Mouse (Mus musculus) cerebellum, postnatal 10 days (tissue): ENCODE measurements around the gene Rhoh.

Experiments
- DNase-seq, 2 experiments: peaks; one replicate each; pipeline ENCODE4 v3.0.0; 2021; ENCODE audit warnings: mixed read lengths in 2 of 2

Rhoh gene

DNA sequence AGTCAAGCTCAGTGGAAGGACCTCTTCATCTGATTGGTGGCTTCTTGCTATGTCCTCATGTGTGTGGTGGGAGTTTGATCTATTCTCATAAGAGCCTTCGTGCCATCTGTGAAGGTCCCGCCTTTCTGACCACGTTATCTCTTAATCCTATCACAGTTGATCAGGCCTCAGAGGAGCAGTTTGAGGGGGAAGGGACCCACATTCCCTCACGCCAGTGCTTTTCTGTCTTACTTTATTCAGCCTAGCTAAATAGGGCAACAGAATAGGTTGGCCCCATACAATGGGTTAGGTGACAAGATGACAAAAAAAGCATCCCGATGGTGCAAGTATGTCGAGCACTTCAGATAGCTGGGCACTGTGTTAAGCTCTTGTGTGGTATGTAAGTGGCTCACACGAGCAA, 34.8 kb downstream of the Rhoh start:
- DNase-seq, result no peak

DNA sequence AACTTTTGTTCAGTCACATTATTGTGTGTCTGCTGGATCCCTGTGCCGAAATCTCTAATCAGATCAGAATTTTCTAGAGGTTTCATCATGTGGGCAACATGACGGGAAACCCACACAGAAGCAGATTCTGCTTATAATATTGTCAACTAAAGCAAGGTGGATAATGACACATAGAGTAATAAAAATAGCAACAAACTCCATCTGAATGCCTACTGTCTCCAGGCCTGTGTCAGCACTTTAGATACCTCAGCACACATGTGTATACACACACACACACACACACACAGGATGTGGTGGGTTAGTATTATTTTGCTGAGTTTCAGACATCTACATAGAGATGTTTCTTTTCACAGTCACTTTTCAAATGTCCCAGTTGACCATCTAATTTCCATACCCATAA, 36.7 kb downstream of the Rhoh start:
- no peak for DNase-seq

DNA sequence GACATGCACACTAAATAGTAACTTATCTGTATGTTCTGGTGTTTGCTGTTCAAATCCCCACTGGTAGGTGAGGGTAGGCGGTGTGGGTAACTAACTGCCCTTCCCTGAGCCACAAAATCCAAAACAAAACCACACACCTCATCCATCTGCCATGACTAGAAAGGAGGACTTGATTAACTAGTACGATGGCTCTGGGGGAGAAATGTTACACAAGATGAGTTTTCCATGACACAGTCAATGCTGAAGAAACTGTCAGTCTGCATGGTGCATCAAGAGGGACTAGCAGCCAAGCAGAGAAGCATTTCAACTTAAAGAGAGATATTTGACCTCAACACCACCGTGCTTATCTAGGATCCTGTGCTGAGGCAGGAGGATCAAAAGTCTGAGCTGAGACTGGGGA, 37.7 kb downstream of the Rhoh start:
- DNase-seq, result no peak

DNA sequence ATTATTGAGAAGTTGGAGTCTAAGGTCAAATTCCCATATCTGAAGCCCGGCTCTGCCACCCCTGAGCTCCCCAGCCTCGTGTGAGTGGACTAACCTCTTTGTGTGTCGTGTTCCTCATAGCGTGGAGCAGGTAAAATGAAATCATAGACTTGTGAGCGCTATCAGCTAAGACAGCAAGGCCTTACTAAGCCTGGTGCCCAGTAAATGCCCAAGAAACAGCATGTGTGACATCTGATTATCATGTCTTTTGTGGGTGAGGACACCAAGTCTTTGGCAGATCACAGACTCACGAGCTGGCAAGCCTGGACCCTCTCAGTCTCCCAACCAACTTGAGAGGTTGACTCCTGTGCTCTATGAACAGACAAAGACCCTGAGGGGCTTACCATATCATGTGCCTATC, 39.1 kb downstream of the Rhoh start:
- DNase-seq, result no peak

DNA sequence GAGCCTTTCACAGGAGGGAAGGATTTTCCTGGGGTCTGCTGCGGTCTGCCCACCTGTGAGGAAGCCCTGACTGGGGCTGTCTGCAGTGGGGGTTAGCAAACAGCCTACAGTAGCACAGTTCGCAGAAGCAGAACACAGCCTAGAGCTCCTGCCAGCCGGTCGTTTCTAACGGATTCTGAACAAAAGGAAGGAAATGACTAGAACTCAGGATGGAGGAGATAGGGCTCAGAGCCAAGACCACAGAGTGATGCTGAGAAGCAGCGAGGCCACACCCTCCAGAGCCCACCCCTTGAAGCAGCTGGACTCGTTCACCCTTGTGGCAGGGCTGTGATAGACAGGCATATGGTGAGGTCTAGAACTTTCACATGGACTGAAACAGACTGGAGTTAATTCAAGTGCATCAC, 39.9 kb downstream of the Rhoh start:
- DNase-seq, result peak; percentile 57

DNA sequence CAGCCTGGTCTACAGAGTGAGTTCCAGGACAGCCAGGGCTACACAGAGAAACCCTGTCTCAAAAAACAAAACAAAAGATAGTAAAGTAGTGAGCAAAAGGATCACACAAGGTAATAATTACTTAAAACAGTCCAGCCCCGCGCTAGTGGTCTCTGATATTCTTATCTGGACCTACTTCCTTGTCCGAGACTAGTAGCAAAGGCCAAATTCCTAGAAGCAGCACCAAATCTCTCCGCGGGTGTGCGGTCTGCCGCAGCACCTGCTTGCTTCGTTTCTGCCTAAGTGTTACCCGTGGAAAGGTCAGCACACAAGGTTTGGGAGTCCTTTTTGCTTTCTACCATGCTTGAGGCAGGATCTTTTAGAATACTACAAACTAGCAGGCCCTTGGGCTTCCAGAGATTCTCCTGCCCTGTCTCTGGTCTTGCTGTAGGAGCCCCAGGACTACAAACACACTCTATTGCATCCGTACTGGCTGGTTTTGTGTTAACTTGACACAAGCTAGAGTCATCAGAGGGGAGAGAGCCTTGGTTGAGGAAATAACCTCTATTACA, 40.9 kb downstream of the Rhoh start:
- no peak for DNase-seq

DNA sequence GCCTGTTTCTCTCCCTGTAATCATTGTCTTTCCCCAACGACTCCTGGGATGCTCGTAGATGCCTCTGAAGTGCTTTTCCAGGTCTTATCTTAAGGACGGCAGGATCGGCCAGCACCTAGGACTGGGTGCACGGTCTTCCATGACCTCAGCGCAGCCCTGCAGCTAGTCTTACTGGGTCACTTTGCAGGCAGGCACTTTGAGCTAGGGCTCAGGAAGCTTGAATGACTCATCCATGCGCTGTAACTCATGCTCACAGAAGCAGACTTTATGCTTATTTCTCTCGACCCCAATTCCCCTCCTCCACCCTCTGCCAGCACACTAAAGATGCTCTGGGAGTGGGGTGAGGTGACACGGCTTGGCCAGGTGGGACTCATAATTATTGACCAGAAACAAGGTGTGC, 41.8 kb downstream of the Rhoh start:
- DNase-seq, result no peak

DNA sequence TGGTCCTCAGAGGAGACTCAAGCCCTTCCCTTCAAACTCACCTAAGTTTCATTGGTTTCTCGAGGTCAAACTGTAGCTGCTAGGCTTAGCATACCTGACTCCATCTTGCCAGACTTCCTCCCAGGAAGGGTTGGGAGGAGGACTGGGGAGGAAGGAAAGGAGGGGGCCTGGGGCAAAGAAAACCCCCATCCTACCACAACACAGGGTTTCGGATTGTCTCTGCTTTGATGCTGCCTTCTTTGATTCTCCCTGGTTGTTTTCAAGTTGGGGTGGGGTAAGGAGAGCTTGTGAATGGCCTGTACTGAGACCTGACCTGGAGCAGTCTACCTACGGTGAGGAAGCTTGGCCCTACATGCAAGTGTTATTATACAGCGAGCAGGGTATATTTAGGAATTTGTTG, 43.5 kb downstream of the Rhoh start:
- no peak for DNase-seq

DNA sequence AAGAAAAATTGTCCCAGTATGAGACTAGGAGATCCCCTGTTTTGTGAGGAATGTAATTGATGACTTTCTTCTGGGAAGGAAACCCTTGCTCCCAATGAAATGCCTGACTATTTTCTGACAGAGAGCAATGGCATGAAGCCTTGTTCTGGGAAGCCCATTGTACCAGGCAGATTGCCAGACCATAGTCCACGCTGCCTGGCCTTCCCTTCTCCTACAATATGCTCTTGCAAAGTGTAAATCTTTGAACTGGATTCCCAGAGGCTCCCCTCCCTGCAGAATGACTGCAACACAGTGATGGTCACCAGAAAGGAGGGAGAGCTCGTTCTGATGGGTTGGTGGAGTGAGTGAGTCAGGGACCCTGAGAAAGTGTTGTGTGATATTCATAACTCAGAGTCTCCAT, 47.7 kb downstream of the Rhoh start:
- DNase-seq, result peak; percentile 53 to 63

DNA sequence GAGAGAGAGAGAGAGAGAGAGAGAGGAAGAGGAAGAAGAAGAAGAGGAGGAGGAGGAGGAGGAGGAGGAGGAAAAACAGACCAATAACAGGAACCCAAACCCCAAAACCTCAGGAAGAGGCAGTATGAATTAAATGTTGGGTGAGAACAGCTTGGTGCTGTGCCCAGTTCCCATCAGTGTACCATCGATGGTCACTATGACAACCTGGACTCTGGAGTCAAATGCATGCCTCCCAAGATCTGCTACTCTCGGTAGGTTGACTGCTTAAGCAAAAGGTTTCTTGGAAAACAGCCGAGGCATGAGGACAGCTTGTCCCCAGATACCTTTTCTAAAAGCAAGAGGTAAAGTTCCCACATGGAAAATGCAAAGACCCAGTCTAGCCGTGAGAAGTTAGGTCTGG, 48.3 kb downstream of the Rhoh start:
- DNase-seq, result peak; percentile 66 to 74

DNA sequence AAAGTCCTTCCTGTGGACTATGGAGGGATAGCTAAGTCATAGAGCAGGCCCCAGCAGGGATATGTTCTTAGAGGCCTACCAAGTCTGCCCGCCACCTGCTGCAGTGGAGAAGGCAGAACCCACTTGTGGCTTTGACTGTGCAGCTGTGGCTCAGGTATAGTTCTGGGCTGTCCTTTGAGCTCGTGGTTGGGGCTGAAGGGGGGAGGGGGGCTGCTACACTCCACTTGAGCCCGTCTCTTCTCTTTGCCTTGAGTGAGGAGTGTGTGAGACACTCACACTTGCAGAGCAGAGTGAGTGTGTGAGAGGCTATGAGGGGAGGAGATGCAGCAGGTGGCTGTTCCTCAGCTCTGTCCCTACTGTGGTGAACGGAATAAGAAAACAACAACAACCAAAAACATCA, 49.4 kb downstream of the Rhoh start:
- no peak for DNase-seq

DNA sequence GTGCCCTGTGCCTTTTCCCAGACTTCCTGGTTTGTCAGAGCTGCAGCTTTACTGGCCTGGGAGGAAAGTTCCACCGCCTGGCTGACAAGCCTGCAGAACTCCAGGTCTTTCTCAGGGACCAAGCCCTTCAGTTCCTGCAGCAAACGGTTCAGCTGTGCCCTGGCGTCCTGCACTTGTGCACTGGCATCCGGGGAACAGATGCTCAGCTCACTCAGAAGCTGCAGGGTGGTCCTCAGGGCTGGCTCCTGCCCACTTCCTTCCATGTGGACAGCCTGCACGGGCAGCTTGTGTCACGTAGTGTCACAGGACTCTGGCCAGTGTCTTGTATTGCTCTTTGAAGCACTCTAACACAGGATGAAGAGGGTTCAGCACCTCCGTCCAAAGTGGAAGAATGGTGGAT, 50.7 kb downstream of the Rhoh start:
- DNase-seq, result peak; percentile 55 to 71

DNA sequence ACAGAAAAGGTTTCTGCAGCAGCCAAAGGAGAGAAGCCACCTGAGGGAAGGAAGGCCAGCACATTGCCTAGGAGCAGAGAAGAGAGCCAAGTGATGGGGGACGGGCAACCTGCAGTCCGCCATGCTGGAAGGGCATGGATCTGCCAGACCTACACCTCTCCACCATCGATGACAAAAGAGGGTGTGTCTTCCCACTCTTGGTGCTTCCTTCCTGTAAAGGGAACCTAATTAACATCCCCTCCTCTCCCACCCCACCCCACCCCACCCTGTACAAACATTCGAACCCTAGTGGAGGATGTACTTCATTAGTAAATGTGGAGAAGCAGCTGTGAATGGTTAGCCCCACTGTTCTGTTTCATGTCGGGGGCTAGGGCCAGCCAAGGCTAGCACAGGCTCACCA, 51.2 kb downstream of the Rhoh start:
- DNase-seq, result no peak

DNA sequence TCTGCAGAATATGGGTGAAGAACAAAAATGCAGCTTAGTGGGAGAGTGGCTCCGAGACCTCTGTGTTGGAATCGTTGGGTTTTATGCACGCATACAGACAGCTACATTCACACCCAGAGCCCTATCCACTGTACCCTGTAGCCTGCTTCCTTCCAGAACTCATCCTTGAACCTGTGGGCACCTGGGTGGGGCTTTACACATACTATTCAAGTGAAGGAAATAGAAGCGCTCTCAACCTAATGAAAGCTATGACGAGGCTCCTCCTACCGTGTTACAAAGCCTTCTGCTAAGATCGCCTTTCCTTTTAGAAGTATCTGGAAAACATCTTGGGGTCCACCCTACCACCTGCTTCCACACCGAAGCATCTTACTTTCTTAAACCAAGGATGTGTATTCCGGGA, 52.1 kb downstream of the Rhoh start:
- DNase-seq, result no peak

DNA sequence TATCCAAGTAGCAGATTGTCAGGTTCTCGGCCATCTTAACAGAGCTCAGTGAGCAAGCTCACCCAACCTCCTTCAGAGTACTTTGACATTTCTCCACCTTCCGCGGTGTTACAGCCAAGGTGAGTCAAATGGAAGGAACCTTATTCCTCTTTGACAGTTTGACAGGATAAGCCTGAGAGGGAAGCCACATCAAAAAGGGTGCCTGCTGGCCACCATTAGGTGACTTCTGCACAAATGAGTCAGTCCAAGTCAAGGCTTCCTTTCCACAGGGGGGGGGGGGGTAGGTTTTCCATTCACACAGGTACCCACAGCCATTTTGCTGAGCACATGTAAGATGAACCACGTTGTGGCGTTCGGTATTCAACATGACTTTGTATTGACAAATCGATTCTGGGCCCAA, 53.3 kb downstream of the Rhoh start:
- peak in 1 of 2 experiments; percentile 50 for DNase-seq

DNA sequence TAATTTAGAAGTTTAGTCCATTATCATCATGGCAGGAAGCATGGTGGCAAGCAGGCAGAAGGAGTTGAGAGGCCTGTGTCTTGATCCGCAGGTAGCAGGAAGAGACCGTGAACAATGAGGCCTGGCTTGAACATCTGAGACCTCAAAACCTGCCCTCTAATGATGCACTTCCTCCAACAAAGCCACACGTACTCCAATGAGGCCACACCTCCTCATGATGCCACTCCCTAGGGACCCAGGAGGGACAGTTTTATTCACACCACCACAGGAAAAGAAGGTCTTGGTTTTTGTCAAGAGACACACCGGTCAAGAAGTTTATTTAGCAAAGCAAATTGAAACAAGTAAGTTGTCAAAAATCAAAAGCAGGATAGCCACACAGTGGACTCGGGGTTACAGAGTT, 55.9 kb downstream of the Rhoh start:
- no peak for DNase-seq

DNA sequence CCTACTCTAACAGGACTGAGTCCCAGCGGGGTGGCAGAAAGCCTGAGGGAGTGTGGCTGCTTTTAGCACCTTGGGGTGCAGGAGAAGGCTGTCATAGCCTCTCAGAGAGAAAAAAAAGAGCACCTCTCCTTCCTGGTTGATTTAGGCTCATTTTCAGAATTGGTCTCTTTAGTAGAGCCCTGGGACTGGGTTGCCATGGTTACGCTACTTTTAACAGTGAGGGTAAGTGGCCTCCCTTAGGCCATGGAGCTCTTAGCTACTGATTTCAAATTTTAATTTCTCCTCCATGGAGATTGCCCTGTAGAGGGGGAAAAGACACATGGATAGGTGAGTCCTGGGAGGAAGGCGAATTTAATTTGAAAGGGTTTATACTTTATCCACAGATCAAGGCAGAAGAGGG, 57.6 kb downstream of the Rhoh start:
- peak in 1 of 2 experiments; percentile 23 for DNase-seq

DNA sequence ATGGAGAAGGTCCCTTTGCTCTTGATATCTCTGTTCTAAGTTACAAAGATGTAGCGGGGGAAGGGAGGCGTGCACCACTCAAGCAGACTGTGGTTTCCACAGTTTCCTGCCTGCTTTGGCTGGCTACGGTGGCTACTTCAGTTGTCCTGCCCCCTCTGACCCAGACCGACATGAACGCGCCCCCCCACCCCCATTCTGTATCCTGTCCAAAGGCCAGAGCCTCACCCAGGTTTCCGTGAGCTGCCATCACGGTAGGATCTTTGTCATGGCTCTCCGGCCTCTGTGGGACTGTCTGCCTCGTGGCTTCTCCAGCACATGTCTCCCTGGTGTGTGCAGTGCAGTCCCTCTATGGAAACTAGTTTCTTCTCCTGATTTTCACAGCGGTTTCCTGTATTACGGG, 58.3 kb downstream of the Rhoh start:
- DNase-seq, result no peak

DNA sequence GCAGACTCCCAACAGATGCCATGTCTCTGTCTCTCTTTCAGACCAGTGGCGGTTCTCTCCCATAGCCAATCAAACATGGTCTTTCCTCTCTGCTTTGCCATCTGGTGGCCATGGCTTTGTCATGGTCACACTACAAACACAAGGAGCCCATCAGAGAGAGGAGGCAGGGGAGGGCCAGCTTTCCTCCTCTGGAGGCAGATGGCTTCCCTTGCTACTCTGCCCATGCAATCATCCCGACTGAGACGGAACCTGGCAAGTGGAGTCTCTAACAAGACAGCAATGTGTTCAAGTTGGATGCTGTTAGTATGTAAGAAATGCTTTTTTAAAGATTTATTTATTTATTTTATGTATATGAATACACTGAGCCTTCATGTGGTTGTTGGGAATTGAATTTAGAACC, 58.9 kb downstream of the Rhoh start:
- no peak for DNase-seq

DNA sequence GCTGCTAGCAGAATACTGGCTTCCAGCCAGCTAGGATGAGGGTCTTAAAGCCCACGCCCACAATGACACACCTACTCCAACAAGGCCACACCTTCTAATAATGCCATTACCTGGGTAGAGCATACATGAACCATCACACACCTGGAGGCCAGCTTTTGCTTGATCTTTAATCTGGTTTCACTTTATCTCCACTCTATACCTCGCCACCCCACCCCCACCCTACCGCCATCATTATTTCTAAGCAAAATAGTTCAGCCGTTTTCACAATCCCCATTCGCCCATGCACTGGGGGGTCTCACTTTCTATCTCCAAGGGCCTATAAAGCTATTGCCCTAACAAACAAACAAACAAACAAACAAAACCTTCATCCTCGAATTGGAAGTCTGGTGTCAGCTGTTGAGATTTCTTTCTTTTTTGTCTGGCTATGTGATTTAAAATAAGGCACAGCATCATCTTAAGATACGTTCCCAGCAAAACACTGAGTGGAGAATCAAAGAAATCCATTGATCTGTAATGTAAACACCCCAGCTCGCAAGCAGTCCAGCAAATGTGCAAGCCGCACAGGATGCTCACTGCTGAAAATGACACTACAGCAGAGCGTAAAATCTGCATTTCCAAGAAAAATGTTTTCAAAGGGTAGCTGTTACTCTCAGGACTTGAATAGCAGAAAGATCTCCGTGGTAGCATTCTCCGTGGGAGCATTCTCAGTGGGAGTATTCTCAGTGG, 59.9 kb downstream of the Rhoh start:
- no peak for DNase-seq

DNA sequence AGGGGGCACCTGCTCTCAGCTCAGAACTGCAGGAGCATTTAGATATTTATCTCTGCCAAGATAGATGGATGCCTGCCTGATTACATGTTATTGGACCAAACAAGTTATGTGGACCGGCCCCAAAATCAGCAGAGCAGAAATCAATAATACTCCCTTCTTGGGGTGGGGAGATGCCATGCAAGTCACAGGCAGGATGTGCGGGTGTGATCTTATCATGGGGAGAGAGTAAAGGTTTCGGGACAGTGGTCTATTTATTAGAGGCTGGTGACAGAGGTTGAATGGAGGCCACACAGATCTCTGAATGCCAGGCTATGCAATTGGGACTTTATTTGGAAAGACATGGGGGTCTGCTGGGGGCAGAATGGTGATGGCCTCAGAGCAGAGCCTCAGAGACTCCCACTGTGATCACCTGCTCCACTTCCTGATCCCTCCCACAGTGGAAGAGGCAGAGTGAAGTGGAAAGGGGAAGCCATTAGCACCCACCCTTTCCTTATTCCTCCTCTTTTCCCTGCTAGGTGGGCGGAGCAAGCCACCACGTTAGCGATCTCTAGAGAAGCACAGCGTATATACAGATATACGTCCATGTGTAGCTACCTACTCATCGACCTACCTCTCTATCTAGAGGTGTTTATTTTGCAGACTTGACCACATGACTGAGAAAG, 60.6 kb downstream of the Rhoh start:
- no peak for DNase-seq

DNA sequence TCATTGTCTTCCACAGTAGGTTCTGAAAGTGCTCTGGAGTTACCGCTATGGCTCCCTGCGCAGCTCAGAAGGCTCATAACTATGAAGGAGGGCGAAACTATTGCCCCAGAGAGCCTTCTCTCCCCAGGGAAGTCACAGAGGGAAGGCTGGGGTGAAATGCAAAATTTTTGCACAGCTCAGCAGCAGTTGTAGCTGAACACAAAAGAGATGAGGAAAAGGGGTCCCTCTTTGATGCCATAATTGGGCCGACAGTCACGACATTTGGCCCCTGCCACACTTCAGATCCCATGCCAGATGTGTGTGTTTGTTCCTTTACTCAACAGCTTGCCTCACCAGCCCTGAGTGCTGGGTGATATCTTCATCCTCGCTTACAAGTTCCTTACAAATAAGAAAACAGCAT, 65.7 kb downstream of the Rhoh start:
- DNase-seq, result no peak

DNA sequence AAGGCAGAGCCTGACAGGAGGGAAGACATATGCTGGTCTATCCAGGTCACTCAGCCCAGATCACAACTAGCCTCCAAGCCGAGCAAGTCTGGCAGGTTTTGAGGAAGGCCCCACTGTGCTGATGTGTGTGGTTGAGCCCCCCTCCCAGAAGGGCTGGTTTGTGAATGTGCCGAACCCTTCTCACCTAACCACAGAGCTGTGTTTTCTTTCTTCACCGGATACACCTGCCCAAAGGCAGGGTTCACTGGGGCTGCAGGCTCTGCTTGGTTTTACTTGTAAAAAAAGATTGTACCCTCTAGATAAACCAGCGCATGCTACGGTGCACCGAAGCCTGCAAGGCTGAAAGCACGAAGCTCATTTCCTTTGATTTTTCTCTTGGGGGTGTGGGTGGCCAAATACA, 68.1 kb downstream of the Rhoh start:
- no peak for DNase-seq

DNA sequence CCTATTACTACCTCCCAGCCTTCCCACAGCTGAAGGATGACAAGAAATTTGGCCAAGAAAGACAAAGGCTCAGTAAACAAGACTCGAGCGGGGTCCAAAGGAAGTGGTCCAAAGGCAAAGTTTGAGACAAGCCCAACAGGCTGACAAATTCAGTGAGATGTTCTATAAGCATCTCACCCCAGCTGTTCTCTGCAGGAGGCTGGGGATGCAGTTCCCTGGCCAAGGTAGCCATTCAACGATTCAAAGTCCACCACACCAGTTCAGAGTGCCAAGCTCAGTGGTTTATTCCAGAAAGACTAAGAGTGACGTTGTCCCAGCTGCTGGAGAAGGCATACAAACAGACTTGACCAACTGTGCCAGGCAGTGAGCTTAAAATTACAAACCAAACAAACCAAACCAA, 69.2 kb downstream of the Rhoh start:
- DNase-seq, result no peak

DNA sequence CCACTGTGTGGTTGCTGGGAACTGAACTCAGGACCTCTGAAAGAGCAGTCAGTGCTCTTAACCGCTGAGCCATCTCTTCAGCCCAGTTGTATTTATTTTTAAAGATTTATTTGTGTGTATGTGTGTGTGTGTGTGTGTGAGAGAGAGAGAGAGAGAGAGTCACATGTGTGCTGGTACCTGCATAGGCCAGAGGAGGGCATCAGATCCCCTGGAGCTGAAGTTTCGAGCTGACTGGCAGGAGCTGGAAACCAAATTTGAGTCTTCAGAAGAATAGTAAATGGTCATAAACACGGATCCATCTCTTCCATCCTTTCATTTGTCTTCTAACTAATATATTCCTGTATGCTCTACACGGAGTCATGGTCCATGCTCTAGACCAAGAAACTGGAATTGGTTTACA, 72.2 kb downstream of the Rhoh start:
- no peak for DNase-seq
